Mouse (Mus musculus): ENCODE data around the gene C2cd4a. TPM values are rescaled to one million over a fixed set of nuclear protein-coding genes. Genes with fewer than 3 reads are reported as not detected.
A peak's percentile ranks its signal among the peaks of the same experiment; 100 is the strongest.

The C2cd4a gene
- total RNA-seq, 2 experiments from 2014 or later = 0.22 TPM; not detected in 1

DNA sequence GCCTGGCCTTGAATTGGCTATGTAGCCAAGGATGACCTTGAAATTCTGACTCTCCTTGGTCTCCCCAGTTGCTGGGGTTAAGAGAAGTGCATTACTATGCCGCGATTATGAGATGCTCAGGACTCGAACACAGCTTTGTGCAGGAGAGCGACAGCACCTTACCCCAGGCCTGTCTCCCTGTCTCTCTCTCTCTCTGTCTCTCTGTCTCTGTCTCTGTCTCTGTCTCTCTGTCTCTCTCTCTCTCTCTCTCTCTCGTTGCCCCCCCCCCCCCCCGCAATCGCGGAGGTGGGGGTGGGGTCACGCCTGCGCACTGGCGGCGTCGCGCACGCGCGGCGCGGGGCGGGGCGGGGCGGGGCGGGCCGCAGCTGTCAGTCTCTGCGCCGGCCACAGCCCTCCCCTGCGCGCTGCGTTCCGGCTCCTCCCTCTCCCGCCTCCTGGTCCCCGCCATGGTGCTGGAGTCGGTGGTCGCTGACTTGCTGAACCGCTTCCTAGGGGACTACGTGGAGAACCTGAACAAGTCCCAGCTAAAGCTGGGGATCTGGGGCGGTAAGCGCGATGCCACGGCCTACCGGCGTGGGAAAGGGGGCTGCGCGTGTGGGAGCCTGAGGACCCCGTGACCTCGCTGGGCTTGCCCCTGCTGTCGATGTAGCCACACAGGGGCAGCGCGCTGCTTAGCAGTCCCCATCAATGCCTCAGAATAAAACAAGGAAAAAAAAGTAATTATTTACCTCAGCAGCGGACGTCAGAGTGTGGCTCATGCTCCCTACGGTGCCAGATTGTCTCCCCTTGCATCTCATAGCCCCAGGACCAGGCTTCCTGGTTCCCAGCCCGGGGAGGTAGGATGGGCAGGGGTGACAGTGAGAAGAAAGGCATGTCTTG lies 8.1 kb upstream of the C2cd4a start, which contains the start of gene Vps13c:
Gene Vps13c (plus strand): TSS at position 416 of the 879 bp plus-strand sequence.
- intact Hi-C loops (cut with DNase I) = no loop called here
- peak; percentile 74 to 85 for DNase-seq (ENCODE audit: low spot score in 2 of 2)

DNA sequence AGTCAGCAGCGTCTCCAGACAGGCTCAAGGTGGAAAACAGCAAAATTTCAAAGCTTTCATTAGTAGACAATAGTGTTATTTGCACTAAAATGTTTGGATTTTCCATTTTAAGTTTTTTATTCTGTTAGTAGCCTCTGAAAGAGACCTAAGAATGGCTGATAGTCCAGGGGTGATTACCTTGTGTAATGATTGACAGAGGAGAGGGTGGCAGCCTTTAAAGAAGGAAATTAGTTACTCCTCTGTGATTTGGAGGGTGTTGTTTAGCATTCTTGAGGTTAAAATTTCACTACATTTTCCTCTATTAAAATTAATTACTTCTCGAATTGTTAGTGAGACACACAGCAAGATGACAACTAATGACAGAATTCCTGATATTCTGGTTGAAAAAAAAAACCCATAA lies 5.2 kb upstream of the C2cd4a start:
- intact Hi-C loops (cut with DNase I) = no loop called here
- DNase-seq (ENCODE audit: low spot score in 2 of 2) = no peak

DNA sequence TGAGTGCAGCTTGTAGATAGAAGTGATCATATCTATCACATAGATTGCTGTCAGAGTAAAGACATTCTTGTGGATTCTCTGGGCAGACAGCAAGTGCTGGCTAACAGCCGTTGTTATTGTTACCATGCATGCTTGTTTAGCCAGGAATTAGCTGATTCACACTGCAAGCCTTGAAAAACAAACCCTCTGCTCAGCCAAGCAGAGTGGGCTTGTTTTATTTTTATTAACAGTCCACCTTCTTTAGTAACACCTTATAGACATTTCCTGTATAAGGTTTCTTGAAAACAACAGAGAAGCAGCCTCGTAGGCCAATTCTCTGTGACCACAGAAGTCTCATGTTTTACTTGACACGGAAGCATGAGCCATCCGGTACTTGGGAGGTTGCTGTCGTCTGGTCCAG lies 2.4 kb upstream of the C2cd4a start:
- DNase-seq (ENCODE audit: low spot score in 2 of 2) = no peak
- intact Hi-C loops (cut with DNase I) = no loop called here

DNA sequence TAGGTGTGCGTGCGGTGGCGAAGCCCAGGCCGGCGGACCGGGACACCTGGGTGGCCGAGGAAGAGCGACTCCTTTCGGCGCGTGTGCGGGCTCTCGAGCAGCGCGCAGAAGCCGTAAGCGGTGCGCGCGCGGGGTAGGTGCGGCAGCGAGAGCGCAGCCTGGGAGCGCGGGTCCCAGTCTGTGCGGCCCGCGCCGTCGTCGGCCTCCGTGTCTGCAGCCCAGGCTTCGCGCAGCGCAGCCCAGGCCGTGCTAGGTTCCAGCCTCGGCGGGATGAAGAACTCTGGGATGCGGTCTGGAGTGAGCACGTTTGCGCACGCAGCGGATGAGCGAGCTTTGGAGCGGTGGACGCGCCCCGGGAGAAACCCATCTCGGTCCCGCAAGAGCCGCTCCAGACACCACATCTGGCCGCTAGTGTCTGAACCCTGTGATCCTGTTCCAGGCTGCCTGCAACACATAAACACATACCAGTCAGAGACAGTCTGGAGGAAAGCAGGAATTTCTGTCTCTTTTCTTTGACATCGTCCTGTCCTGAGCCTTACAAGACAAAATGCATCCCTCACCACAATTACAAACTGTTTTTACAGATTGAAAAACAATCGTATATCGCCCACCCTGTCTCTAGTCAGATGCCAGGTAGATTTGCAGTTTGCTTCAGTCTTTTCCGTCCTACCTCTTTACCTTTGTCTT lies 628 bp downstream of the C2cd4a start:
- intact Hi-C loops (cut with DNase I) = no loop called here
- peak in 1 of 2 experiments; percentile 37 for DNase-seq (ENCODE audit: low spot score in 2 of 2)

DNA sequence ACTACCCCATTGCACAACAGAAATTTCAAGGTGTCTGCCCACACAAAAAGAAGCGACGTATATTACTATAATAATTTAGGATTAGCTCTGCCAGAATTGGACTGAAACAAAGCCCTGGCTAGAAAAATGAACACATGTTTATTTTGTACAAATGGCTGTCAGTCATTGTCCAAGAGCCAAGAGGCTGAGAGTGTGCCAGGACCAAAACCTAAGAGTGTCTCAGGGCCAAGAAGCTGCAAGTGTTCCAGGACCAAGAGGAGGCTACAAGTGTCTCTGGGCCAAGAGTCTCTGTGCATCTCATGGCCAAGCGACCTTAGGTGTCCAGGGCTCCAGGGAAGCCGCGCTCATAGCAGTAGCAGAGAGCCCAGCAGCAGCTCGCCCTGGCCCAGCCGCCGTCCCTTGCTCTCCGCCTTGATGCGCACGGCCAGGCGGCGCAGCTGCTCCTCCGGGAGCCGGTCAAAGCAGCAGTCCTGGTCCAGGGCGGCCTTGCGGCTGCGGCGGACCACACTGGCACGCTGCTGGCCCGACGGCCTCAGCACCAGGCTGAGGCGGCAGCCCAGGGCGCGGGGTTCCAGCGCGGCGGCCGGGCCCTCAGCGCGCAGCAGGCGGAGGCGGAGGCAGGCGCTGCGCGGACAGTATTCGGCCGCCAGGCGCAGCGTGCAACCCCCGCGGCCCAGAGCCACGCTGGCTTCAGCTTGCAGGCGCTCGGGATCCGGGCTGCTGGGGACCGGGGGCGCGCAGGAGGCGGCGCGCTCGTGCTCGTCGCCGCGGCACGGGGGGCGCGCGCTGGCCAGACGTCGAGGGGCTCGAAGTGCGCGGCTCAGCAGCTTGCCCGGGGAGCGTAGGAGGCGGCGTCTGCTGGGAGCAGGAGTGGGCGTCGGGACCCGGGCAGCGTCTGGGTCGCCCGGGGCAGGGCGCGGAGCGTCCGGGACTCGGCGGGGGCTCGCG lies 1.4 kb downstream of the C2cd4a start:
- intact Hi-C loops (cut with DNase I) = no loop called here
- DNase-seq (ENCODE audit: low spot score in 2 of 2) = peak; percentile 45 to 76

DNA sequence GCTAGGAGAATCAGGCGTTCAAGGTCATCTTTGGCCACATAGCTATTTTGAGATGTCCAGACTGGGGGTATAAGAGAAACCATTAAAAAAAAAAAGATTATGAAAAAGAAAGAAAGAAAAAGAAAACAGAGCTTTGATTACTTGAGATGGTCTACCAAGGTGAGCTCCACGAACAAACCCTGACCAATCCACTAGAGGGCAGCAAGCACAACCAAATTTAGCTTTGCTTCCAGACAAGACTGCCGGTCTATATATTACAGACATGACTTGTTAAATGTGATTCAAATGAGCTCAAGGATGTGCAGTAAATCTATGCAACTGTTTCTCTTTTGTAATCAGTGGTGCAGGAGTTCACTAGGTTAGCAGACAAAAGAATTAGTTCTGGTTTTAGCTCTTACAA lies 3.9 kb downstream of the C2cd4a start:
- intact Hi-C loops (cut with DNase I) = loop anchor here (5.0 kb wide), 2 partner anchors 49 to 144 kb away; no protein-coding TSS in a partner anchor
- peak; percentile 12 to 34 for DNase-seq (ENCODE audit: low spot score in 2 of 2)

DNA sequence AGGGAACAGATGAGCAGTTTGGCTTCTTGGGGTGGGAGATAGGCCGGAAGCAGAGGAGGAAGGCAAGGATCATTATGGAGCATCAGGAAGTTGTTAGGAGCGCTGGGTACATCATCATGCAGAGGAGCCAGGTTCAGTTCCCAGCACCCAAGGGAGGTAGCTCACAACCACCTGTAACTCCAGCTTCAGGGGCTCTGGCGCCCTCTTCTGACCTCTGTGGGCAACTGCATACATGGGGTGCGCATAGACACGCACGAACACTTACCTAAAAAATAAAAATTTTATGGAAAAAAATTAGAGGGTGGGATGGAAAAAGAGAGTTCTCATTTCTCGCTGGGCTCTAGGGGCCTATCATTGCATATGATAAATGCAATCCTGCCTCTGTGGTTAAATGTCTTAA lies 6.6 kb downstream of the C2cd4a start:
- intact Hi-C loops (cut with DNase I) = loop anchor here (5.0 kb wide), 2 partner anchors 52 to 147 kb away; no protein-coding TSS in a partner anchor
- DNase-seq (ENCODE audit: low spot score in 2 of 2) = no peak

DNA sequence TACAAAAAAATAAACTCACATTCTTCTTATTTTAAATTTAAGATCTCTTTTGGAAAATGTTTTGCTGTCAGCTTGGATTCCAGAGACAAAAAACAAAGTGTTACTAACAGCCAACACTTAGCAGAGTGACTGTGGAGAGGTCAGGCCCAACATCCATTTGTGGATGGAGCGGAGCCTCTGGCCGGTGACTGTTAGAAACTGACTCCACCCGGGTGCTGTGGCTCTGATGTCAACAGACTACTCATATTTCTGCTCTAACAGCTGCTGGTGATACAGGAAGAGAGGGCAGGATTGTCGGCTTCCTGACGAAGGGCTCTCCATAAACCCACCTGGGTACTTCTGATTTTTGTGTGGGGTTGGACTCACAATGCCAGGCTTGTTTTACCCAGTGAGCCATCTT lies 9.0 kb downstream of the C2cd4a start:
- intact Hi-C loops (cut with DNase I) = no loop called here
- no peak for DNase-seq (ENCODE audit: low spot score in 2 of 2)

DNA sequence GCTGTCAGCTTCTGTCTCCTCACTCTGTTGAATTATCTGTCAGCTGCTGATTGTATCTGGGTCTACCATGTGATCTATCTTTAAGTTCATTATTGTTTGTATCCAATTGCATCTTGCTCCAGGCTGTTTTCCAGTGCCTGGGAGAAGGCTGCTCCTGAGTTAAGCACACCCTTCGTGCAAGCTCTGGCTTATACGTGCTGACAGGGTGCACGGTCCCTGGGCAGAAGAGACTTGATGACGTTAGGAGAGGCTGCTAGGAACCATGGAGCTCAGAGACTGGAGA lies 13.5 kb downstream of the C2cd4a start:
- DNase-seq (ENCODE audit: low spot score in 2 of 2) = no peak
- intact Hi-C loops (cut with DNase I) = no loop called here

DNA sequence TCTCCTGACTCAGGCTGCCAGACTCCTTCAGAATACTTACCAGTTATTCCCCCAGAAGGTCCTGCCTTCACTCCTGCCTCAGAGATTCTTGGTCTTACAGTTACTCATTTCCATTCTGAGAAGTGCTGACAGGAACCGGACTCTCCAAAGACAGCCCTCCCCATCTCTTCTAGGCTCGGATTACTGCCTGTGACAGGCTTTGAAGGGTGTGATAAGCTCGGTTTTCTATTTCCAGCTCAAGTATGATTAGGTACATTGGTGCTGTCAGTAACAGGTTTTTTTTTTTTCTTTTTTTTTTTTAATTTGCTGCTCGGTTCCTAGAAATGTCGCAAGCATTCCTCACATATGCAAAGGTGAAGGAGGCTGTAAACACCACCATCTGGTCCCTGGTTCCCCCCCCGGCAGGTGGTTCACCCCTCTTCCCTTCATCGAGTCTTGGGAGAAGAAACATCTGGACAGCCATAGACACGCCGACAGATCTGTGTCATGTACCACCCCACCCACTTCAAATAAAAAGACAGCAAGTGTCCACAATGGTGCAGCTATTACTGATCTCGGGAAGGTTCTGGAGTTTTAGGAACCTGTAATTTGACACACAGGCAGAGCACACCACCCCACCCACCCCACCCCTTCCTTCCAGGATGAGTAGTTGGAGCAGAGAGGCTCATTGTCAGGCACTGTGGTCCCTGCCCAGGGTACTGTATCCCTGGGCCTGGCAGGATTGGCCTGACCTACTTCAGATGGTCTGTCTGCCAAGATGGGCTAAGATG lies 14.0 kb downstream of the C2cd4a start:
- no peak for DNase-seq (ENCODE audit: low spot score in 2 of 2)

DNA sequence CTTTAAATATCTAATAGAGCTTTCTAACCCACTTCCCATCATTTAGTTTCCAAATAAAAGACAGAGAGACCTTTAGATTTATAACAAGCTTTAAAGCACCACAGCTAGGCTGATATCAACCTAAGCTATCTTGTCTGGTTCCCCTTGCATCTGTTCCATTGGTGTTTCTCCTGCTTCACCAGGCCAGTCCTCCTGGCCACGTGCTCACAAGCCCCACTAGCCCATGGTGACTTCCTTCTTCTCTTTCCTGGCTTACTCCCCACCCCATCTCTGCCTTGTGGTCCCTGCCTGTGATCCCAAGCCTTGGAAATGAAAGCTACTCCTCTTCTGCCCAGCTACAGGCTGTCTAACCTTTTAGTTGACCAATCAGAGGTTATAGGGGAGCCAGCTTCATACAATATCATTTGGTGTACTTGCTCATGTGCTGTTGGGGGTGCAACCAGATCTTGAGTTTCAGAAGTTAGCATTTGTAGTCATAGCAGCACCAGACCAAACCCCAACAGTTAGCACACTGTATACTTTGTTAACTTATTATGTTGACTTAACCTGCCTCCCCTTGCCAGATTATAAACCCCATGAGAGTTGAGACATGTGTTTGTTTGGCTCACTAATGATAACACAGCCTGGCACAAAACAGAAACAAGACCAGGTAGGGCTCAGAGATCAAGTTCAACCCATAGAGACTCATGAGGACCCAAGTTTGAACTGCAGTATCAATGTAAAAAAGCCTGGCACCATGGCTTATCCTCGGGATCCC lies 15.8 kb downstream of the C2cd4a start:
- intact Hi-C loops (cut with DNase I) = no loop called here
- no peak for DNase-seq (ENCODE audit: low spot score in 2 of 2)

More for the DNA sequence above, 14.0 kb downstream of the C2cd4a start:
- intact Hi-C loops (cut with DNase I) = no loop called here

DNA sequence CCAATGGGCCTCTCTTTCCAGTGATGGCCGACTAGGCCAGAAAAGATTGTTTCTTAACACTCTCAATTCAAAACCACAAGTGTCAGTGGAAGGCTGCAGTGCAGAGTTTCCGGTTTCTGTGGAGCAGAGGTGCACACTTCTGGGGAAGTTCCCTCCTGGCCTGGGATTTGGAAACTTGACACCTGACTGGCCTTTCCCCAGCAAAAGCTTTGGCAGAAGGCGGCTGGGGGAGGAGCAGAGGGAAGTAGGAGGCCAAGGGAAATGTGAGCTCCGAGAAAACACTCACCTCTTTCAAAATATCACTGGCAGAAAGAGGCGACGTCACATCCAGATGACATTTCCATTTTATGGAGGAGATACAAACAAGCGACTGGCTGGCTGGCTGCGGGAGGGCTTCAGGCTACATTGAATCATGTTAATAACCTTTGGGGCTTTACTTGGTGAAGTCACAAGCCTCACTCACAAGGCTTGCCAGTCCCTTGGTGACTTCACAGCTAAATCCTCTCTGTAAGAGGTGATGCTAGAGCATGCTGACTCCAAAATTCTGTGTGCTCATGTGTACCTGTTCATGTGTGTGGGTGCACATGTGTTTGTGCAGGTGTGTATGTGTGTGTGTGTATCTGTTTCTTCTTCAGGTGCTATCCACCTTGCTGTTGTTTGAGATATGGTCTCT lies 18.3 kb downstream of the C2cd4a start:
- intact Hi-C loops (cut with DNase I) = no loop called here
- DNase-seq (ENCODE audit: low spot score in 2 of 2) = no peak

DNA sequence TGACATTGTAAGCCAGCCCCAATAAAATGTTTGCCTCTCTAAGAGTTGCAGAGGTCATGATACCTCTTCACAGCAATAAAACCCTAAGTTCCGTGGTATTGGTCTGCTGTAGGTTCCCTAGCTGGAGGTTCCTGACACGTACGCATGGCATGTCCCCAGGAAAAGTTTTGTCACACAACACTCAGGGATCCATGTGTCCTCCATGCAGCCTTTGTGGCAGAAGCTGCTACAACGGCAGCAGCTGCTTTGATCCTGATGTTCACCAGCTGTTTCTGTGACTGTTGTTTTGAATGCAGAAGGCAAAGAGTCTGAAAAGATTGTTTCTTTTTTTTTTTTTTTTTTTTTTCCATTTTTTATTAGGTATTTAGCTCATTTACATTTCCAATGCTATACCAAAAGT lies 19.0 kb downstream of the C2cd4a start:
- intact Hi-C loops (cut with DNase I) = no loop called here
- no peak for DNase-seq (ENCODE audit: low spot score in 2 of 2)

DNA sequence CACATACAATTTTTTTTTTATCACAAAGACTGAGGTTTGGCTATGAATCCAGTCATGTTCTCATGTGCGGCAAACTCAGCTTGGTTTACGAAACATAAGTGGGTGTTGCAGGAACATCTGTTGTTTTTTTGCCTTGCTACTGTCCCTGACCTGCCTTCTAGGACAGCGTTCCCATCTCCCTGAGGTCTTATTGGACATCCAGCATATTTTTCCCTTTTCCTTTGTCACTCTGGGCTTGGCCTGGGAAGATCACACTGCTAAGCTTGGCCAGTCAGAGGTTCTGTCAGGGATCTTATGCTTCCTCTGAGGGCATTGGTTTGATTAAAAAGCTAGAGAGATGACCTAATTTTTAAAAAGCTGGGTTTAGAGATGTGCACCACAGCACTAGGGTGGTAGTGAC lies 21.0 kb downstream of the C2cd4a start:
- intact Hi-C loops (cut with DNase I) = no loop called here
- no peak for DNase-seq (ENCODE audit: low spot score in 2 of 2)

DNA sequence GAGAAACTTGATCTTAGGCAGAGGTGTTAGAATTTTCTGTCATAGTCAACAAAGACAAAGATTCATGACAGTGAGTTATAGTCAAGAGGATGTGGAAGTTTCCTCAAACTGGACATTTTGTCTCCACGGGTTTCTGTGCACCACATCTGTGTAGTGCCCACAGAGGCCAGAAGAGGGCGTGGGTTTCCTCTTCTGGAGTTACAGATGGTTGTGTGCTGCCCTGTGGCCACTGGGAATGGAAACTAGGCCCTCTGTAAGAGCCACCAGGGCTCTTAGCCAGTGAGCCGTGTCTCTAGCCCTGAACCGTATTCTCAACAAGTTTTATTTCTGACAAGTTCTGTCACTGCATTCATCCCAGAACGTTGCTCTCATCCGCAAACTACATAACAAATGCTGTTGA lies 21.6 kb downstream of the C2cd4a start:
- DNase-seq (ENCODE audit: low spot score in 2 of 2) = no peak
- intact Hi-C loops (cut with DNase I) = no loop called here

DNA sequence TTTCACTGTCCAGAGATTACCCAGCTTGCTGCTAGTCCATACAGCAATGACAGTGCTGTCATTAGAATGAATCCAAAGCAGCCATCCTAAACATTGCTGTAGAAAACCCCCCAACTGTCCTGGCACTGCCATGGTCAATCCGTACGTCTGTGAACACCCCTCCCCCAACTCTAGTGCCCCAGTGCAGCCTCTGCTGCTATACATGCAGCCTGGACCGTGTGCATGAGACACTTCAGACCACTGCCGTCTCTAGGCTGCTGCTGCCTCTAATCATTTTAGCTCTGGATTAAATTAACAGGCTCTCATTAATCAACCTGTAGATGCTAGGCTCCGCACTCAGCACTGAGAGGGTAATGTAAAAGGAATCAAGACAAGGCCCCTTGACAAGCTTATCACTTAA lies 25.1 kb downstream of the C2cd4a start:
- intact Hi-C loops (cut with DNase I) = no loop called here

DNA sequence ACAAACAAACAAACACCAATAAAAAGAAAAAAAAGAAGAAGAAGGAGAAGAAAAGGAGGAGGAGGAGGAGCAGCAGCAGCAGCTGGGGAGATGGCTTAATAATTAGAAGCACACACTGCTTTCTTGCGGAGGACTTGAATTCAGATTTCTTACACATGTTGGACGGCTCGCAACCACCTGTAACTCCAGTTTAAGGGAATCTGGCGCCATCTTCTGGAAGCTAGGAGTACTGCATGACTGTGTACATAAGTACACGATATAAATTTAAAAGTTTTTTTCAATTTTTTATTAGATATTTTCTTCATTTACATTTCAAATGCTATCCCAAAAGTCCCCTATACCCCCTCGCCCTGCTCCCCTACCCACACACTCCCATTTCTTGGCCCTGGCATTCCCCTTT lies 29.9 kb downstream of the C2cd4a start:
- intact Hi-C loops (cut with DNase I) = loop anchor here (5.0 kb wide), 2 partner anchors 45 to 90 kb away; partner anchors contain the start of gene C2cd4b
- DNase-seq (ENCODE audit: low spot score in 2 of 2) = no peak

More for the DNA sequence above, 25.1 kb downstream of the C2cd4a start:
- no peak for DNase-seq (ENCODE audit: low spot score in 2 of 2)

Measured in left cerebral cortex, postnatal 36 days (tissue).